ENCODE assay signal across 9 mouse cellular contexts in genomic region chr8:108706491-108706847, GRCm38 (mm10).
DNase-seq lines count a peak whose midpoint lies in the region; ATAC-seq and TF ChIP-seq lines count a peak whose summit lies in the region.
"Had no signal": no experiment of that assay in that cellular context is flagged by ENCODE, and none has a peak within 500 bp of the region (broad histone marks: within the 10 kb centered on the region; RNA-seq: fewer than 3 reads in every experiment).

No protein-coding gene starts in this region.

- no peaks in the 10 kb centered on the region for H3K27me3 ChIP-seq in neural tube, embryonic 11.5 days (ENCODE audit: control insufficient read depth, insufficient read depth, low read length)
- H3K27me3 ChIP-seq in hindbrain, embryonic 11.5 days (ENCODE audit: control insufficient read depth, insufficient read depth, low read length), result no peaks in the 10 kb centered on the region
- H3K27me3 ChIP-seq in liver, postnatal 0 days (ENCODE audit: insufficient read depth, low read length), result peaks cover 14% of the 10 kb centered on the region
- H3K27me3 ChIP-seq in stomach, postnatal 0 days (ENCODE audit: control insufficient read depth, insufficient read depth, low read length), result no peaks in the 10 kb centered on the region

- peak overlapping the region; percentile 100 for H3K9ac ChIP-seq in neural tube, embryonic 11.5 days (ENCODE audit: low read length)
- peak overlapping the region; percentile 40 for H3K9ac ChIP-seq in hindbrain, embryonic 11.5 days (ENCODE audit: low read depth, low read length)
- H3K9ac ChIP-seq in liver, postnatal 0 days (replicated peaks), result no peak overlapping the region
- no peak overlapping the region for H3K9ac ChIP-seq in stomach, postnatal 0 days (ENCODE audit: low read length)

- peak overlapping the region; percentile 55 for H3K4me2 ChIP-seq in neural tube, embryonic 11.5 days (ENCODE audit: low read depth)
- peak overlapping the region; percentile 67 for H3K4me2 ChIP-seq in hindbrain, embryonic 11.5 days (replicated peaks; ENCODE audit: low read depth, low read length)
- peak overlapping the region; percentile 44; the same call in 1 of the 2 replicates for H3K4me2 ChIP-seq in liver, postnatal 0 days (ENCODE audit: low read depth, low read length)
- peak overlapping the region; percentile 17; the same call in 1 of the 2 replicates for H3K4me2 ChIP-seq in stomach, postnatal 0 days (replicated peaks; ENCODE audit: low read depth)

- DNase-seq in neural tube, embryonic 11.5 days (ENCODE audit: low spot score), result no peak
- DNase-seq in neural tube, embryonic 10.5 days (ENCODE audit: extremely low spot score, low spot score), result no peak
- peak; percentile 10 for DNase-seq in hindbrain, embryonic 11.5 days (ENCODE audit: low spot score)
- DNase-seq in liver, postnatal 0 days, result no peak
- no peak for DNase-seq in stomach, postnatal 0 days (ENCODE audit: low spot score)
- DNase-seq in frontal cortex, postnatal 10 days (ENCODE audit: low spot score in 2 of 2), result no peak
- DNase-seq in cerebellum, adult 9-11 months, result no peak
- DNase-seq in layer of hippocampus, adult 8-10 months (ENCODE audit: low spot score in 2 of 2), result no peak
- DNase-seq: thymus, postnatal 36 days had no signal

- peak overlapping the region; percentile 98 for H3K4me3 ChIP-seq in neural tube, embryonic 11.5 days (ENCODE audit: low read depth, low read length)
- H3K4me3 ChIP-seq in hindbrain, embryonic 11.5 days (ENCODE audit: low read depth, low read length), result peak overlapping the region; percentile 97
- H3K4me3 ChIP-seq in liver, postnatal 0 days (ENCODE audit: low read depth, low read length), result no peak overlapping the region
- H3K4me3 ChIP-seq in stomach, postnatal 0 days (ENCODE audit: low read depth, low read length), result no peak overlapping the region

- TF ChIP-seq CTCF in liver, postnatal 0 days (IDR thresholded peaks at IDR 0.05; ENCODE audit: low read depth), result no peak
- TF ChIP-seq CTCF in stomach, postnatal 0 days (IDR thresholded peaks at IDR 0.05; ENCODE audit: low read depth), result no peak

- TF ChIP-seq EP300 in liver, postnatal 0 days (IDR thresholded peaks at IDR 0.05; ENCODE audit: low read depth), result 0 out of 2 replicates have a peak, but pooled peaks have one; percentile 30
- no peak for TF ChIP-seq EP300 in stomach, postnatal 0 days (optimal IDR thresholded peaks at IDR 0.05)

- H3K36me3 ChIP-seq in neural tube, embryonic 11.5 days (ENCODE audit: control insufficient read depth, insufficient read depth, low read length), result no peaks in the 10 kb centered on the region
- no peaks in the 10 kb centered on the region for H3K36me3 ChIP-seq in hindbrain, embryonic 11.5 days (ENCODE audit: control insufficient read depth, insufficient read depth, low read length)
- no peaks in the 10 kb centered on the region for H3K36me3 ChIP-seq in liver, postnatal 0 days (replicated peaks; ENCODE audit: insufficient read depth, low read length)
- no peaks in the 10 kb centered on the region for H3K36me3 ChIP-seq in stomach, postnatal 0 days (ENCODE audit: control insufficient read depth, insufficient read depth, low read length)

- H3K9me3 ChIP-seq in neural tube, embryonic 11.5 days (ENCODE audit: control insufficient read depth, low read length), result no peaks in the 10 kb centered on the region
- H3K9me3 ChIP-seq in hindbrain, embryonic 11.5 days (ENCODE audit: control insufficient read depth, low read length), result no peaks in the 10 kb centered on the region
- no peaks in the 10 kb centered on the region for H3K9me3 ChIP-seq in liver, postnatal 0 days (ENCODE audit: low read length)
- no peaks in the 10 kb centered on the region for H3K9me3 ChIP-seq in stomach, postnatal 0 days (ENCODE audit: control insufficient read depth, low read length)

- ATAC-seq in neural tube, embryonic 11.5 days (ENCODE audit: insufficient read depth, low FRiP score, low TSS enrichment), result no peak
- no peak for ATAC-seq in hindbrain, embryonic 11.5 days (ENCODE audit: low FRiP score)
- ATAC-seq in liver, postnatal 0 days, result no peak
- ATAC-seq in stomach, postnatal 0 days (ENCODE audit: low FRiP score, low TSS enrichment), result no peak

- peak overlapping the region; percentile 100 for H3K27ac ChIP-seq in neural tube, embryonic 11.5 days (ENCODE audit: low read depth, low read length)
- H3K27ac ChIP-seq in hindbrain, embryonic 11.5 days (ENCODE audit: low read depth, low read length), result peak overlapping the region; percentile 99
- no peak overlapping the region for H3K27ac ChIP-seq in liver, postnatal 0 days (ENCODE audit: low read depth)
- H3K27ac ChIP-seq in stomach, postnatal 0 days (replicated peaks), result peak overlapping the region; percentile 65

- H3K4me1 ChIP-seq in neural tube, embryonic 11.5 days (ENCODE audit: control insufficient read depth, insufficient read depth, low read length), result peaks cover 52% of the 10 kb centered on the region
- peaks cover 16% of the 10 kb centered on the region for H3K4me1 ChIP-seq in hindbrain, embryonic 11.5 days (replicated peaks; ENCODE audit: control insufficient read depth, insufficient read depth, low read length)
- peaks cover 23% of the 10 kb centered on the region for H3K4me1 ChIP-seq in liver, postnatal 0 days (ENCODE audit: insufficient read depth)
- peaks cover 16% of the 10 kb centered on the region for H3K4me1 ChIP-seq in stomach, postnatal 0 days (replicated peaks; ENCODE audit: control insufficient read depth, insufficient read depth)

- 52% methylated on average over 3 of the region's 3 CpGs for WGBS in neural tube, embryonic 11.5 days
- 49% methylated on average over 3 of the region's 3 CpGs for WGBS in hindbrain, embryonic 11.5 days
- WGBS in liver, postnatal 0 days (ENCODE audit: insufficient replicate concordance), result 12% methylated on average over 3 of the region's 3 CpGs
- WGBS in stomach, postnatal 0 days, result 29% methylated on average over 3 of the region's 3 CpGs

Comparison
In these comparisons a context has a peak if more than half of its experiments do, and no peak if none do; other contexts are left out.
1. H3K4me2 ChIP-seq: peak in every context shown above with its lines; median percentile 67 in hindbrain, embryonic 11.5 days; 55 in neural tube, embryonic 11.5 days; 44 in liver, postnatal 0 days; 17 in stomach, postnatal 0 days.
2. H3K4me3 ChIP-seq: peak in neural tube, embryonic 11.5 days (single experiment) and hindbrain, embryonic 11.5 days (single experiment); none in liver, postnatal 0 days (single experiment) and stomach, postnatal 0 days (single experiment).
3. H3K9ac ChIP-seq: peak in neural tube, embryonic 11.5 days (single experiment) and hindbrain, embryonic 11.5 days (single experiment); none in liver, postnatal 0 days (single experiment) and stomach, postnatal 0 days (single experiment).